Mouse (Mus musculus) forebrain, embryonic 10.5 days (tissue): Measurements from ENCODE around the gene Ktn1. TPM values are rescaled to one million over a fixed set of nuclear protein-coding genes. Genes with fewer than 3 reads are reported as not detected.
A peak's percentile ranks its signal among the peaks of the same experiment; 100 is the strongest.

ENCODE experiments used
- DNase-seq: peaks from one replicate; pipeline ENCODE4 v3.0.0-alpha.2; 2017; ENCODE audit warnings: low spot score; ENCODE audit errors: extremely low spot score
- H3K27ac ChIP-seq: fragments of 300-500 bp; sonication (generic); 2 replicates; pipeline ENCODE4 v1.5.1; 2016; ENCODE audit warnings: mild to moderate bottlenecking
- H3K27me3 ChIP-seq: fragments of 300-500 bp; sonication (generic); 2 replicates; pipeline ENCODE4 v1.6.1; 2016; ENCODE audit warnings: mild to moderate bottlenecking; ENCODE audit not compliant: poor library complexity, severe bottlenecking
- H3K36me3 ChIP-seq: fragments of 300-500 bp; sonication (generic); replicated peaks from 2 replicates; pipeline ENCODE4 v1.6.1; 2016; ENCODE audit warnings: mild to moderate bottlenecking, moderate library complexity
- H3K4me1 ChIP-seq: fragments of 300-500 bp; sonication (generic); 2 replicates; pipeline ENCODE4 v1.6.1; 2016
- H3K4me3 ChIP-seq: fragments of 300-500 bp; sonication (generic); 2 replicates; pipeline ENCODE4 v1.5.1; 2016; ENCODE audit warnings: mild to moderate bottlenecking, moderate library complexity
- H3K9me3 ChIP-seq: fragments of 300-500 bp; sonication (generic); 2 replicates; pipeline ENCODE4 v1.6.1; 2016; ENCODE audit warnings: mild to moderate bottlenecking, moderate library complexity
- WGBS: fragments of 180-500 bp; shearing (Covaris S2); methylation state at CpG from one replicate; pipeline ENCODE4 v1.1.7; 2016; 5-methylcytosine and 5-hydroxymethylcytosine counted together
- polyA plus RNA-seq: library from polyadenylated mRNA; unstranded; fragments of >200 nt; fragmentation: Nextera tagmentation; extraction: Ambion mirVana; gene quantifications from 2 replicates; pipeline ENCODE4 v1.2.1, GENCODE M21; 2016

The Ktn1 gene
- polyA plus RNA-seq, 1 experiment from 2014 or later, result 66.5 TPM

DNA sequence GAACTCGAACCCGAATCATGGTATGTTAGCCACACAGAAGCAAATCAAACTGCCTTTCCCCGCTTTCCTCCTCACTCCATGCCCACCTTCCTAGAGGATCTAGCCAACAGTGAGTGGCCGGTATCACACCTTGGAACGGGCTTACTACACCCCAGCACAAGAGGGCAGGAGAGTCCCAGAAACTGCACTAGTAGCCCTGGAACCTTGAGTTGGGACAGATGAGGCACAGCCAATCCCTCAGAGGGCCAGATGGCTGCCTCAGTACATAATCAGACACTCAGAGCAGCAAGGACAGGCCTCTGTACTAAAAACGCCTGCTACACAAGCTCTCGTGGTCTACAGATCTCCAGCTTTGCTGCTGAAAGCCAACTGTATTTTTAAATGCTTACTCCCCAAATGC is 94.4 kb downstream of the Ktn1 start:
- no peaks in the 10 kb centered on the region for H3K9me3 ChIP-seq
- H3K4me3 ChIP-seq, result no peak overlapping the region
- 0 out of 2 replicates have a peak, but pooled peaks cover 2% of the 10 kb centered on the region for H3K4me1 ChIP-seq
- peaks cover 29% of the 10 kb centered on the region for H3K36me3 ChIP-seq
- no peak overlapping the region for H3K27ac ChIP-seq
- H3K27me3 ChIP-seq, result no peaks in the 10 kb centered on the region
- WGBS, result 93% methylated on average over 7 of the region's 7 CpGs
- DNase-seq, result no peak

DNA sequence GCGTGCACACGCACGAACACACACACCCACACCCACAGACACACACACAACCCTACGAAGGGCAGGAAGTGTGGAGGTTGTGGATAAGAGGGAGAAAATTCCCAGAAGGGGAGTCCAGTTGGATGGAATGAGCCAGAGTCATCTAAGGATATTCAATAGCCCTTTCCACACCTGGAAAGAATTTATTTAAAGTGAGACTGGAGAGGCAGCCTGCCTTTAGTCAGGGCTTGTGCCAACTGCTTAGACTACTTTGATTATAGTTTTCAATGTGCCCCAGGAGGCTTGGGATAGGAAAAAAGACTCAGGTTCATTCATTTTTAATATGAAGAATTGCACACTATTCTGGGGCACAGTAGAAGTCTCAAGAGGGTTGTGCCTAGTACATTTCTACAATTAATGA is 96.8 kb downstream of the Ktn1 start:
- Histone ChIP-seq H3K27me3 (no peaks in the 10 kb centered on the region), H3K4me3 (no peak overlapping the region), H3K36me3 (peaks cover 15% of the 10 kb centered on the region), H3K4me1 (0 out of 2 replicates have a peak, but pooled peaks cover 2% of the 10 kb centered on the region), H3K27ac (0 out of 2 replicates have a peak overlapping the region, but pooled peaks have one; percentile 25), H3K9me3 (no peaks in the 10 kb centered on the region)
- WGBS, result 87% methylated on average over 4 of the region's 4 CpGs
- DNase-seq, result no peak

DNA sequence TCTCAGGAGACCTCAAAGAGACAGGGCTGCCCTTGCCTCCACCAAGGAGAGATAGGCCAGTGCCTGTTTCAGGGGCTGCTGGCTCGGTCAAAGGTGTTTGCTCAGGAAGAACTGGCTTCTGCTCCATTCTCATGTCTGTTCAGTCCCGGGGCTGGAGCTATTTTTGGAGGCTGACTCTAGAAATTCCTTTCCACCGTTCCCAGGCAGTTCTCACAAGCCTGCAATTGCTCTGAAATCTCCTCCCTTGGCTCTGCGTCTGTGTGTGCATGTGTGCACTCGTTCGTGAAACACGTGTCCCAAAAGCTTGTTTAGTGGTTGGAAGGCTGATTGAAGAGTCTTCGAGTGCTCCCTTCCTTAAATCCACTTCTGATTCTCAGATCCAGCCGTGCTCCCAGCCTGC is 99.3 kb downstream of the Ktn1 start:
- WGBS, result 85% methylated on average over 9 of the region's 9 CpGs
- Histone ChIP-seq H3K27ac (no peak overlapping the region), H3K9me3 (no peaks in the 10 kb centered on the region), H3K27me3 (no peaks in the 10 kb centered on the region), H3K36me3 (peaks cover 11% of the 10 kb centered on the region), H3K4me1 (0 out of 2 replicates have a peak, but pooled peaks cover 2% of the 10 kb centered on the region), H3K4me3 (no peak overlapping the region)
- DNase-seq, result no peak

DNA sequence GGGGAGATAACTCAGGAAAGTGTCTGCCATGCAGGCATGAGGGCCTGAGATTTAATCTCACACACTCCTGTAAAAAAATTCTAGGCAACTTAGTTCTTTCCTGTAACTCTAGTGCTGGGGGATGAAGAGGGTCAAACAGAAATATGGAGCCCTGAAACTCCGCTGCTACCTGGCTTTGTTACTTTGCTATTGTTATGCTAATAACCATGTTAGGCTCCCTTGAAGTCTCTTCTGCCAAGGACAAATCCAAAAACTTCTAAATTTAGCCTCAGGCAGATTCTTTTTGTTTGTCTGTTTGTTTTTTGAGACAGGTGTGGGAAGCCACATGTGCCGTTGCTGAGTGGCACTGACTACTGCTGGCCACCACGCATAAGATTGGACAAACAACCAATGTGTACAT is 100.5 kb downstream of the Ktn1 start:
- H3K27me3 ChIP-seq, result no peaks in the 10 kb centered on the region
- H3K9me3 ChIP-seq, result no peaks in the 10 kb centered on the region

DNA sequence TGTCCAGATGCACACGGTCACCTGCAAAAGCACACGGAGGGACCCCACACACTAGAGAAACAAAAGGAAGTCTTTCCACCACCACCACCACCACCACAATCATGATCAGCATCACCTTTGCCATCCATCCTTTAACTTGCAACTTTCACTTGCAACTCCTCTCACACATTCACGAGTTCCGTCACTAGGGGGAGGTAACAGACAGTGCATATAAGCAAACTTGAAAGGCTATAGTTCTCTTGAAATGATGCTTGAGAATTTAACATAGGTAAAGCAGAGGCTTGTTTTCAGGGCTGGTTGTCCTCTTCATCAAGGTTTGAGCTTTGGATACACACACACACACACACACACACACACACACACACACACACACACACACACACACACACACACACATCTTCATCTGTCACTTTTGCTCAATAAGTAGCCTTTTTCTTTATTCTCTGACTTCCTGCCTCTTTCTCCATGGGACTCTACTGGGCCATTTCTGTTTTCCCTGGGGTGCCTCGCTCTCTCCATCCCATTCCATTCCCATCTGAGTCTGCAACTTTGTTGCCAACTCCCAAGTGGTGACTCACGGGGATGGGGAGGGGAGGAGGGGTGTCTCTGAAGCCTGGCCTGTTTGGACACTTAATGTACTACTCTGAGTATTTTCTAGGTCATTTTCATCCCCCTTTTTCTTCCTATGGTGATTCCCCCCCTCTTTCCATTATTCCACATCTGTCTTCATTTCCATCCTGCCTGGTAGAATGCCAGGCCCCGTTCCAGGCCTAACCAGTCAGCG is 103.4 kb downstream of the Ktn1 start:
- Histone ChIP-seq H3K27ac (no peak overlapping the region), H3K27me3 (no peaks in the 10 kb centered on the region), H3K9me3 (no peaks in the 10 kb centered on the region), H3K36me3 (peaks cover 5% of the 10 kb centered on the region; the same call in 1 of the 2 replicates), H3K4me1 (no peaks in the 10 kb centered on the region; the same call in 1 of the 2 replicates), H3K4me3 (no peak overlapping the region)
- WGBS, result 55% methylated on average over 8 of the region's 8 CpGs
- peak; percentile 43 for DNase-seq

More for the DNA sequence above, 100.5 kb downstream of the Ktn1 start:
- 88% methylated on average over 3 of the region's 3 CpGs for WGBS
- no peak for DNase-seq
- peaks cover 2% of the 10 kb centered on the region; the same call in 1 of the 2 replicates for H3K4me1 ChIP-seq
- no peak overlapping the region for H3K27ac ChIP-seq
- H3K4me3 ChIP-seq, result no peak overlapping the region
- peaks cover 5% of the 10 kb centered on the region; the same call in 1 of the 2 replicates for H3K36me3 ChIP-seq

DNA sequence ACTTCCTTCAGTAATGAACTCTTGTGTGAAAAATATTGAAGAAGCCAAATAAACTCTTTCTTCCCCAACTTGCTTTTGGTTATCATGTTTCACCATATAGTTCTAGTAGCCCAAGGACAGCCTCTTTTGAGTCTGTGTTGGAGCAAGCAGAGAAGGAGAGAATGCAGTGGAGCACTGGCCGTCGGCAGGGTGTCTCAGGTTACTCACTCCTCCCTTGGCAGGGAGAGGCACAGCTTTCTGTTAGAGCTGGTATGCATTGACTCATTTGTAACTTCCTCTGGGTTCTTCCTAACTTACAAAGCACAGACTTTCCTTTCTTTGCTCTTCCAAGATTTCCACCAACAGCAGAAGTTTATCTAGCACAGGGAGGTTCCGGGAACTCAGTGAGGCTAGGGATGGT is 105.3 kb downstream of the Ktn1 start:
- Histone ChIP-seq H3K4me1 (no peaks in the 10 kb centered on the region; the same call in 1 of the 2 replicates), H3K27me3 (no peaks in the 10 kb centered on the region), H3K36me3 (peaks cover 5% of the 10 kb centered on the region; the same call in 1 of the 2 replicates), H3K9me3 (no peaks in the 10 kb centered on the region), H3K4me3 (no peak overlapping the region), H3K27ac (no peak overlapping the region)
- DNase-seq, result no peak
- 53% methylated on average over 3 of the region's 3 CpGs for WGBS

DNA sequence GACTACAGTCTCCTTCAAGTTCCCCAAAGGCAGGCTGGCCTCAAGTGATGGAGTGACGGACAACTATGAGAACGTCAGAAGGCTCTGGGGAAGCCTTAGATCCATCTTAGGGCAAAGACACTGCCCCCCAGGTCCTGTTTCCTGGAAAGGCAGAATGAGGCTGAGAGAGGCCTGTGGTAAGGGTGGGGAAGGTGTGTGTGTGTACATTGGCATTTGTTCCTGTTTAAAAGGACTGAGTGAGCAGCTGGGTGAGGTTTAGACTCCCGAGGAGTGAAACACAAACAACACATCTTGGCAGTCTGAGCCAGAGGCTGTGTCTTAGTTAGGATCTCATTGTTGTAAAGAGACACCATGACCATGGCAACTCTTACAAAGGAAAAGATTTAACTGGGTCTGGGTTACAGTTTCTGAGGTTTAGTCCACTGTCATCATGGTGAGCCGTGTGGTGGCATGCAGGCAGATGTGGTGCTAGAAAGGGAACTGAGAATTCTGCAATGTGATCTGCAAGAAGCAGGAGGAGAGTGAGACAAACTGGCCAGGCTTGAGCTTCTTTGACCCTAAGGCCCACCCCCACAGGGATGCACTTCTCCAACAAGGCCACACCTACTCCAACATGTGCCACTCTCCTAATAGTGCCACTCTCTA is 106.1 kb downstream of the Ktn1 start:
- Histone ChIP-seq H3K36me3 (peaks cover 5% of the 10 kb centered on the region; the same call in 1 of the 2 replicates), H3K9me3 (no peaks in the 10 kb centered on the region), H3K4me1 (no peaks in the 10 kb centered on the region; the same call in 1 of the 2 replicates), H3K27me3 (no peaks in the 10 kb centered on the region), H3K4me3 (no peak overlapping the region), H3K27ac (no peak overlapping the region)
- WGBS, result 91% methylated on average over 4 of the region's 4 CpGs
- no peak for DNase-seq

DNA sequence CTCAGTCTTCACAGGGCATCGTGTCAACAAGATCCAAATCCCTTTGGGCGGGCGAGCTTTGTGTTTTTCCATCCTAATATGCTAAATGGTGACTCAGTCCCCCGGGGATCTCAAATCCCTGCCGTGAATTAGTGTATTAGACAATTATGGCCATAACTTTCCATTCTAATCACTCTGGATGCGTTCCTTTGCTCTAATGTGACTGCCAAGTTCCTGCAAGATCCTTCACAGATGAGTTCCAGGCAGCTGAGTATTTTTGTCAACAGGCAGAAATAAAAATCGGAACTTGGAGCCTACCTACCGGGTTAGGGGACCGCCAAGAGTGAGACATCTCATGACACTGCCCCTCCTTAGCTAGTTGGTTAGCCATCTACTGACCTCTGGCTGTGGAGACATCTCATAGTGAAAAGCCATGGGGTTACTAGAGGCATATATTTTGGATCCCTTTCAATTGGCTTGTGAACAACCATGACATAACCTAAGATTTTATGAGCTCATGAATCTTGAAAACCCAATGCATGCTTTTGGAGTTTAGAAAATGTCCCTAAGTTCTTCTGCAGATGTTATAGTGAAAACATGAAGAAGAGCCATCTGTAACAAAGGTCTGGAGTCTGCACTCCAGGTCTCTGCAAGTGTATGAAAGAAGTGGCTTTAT is 108.3 kb downstream of the Ktn1 start:
- no peaks in the 10 kb centered on the region for H3K27me3 ChIP-seq
- no peaks in the 10 kb centered on the region for H3K36me3 ChIP-seq
- H3K4me3 ChIP-seq, result no peak overlapping the region
- no peak overlapping the region for H3K27ac ChIP-seq
- WGBS, result 90% methylated on average over 9 of the region's 9 CpGs
- no peaks in the 10 kb centered on the region for H3K9me3 ChIP-seq
- DNase-seq, result no peak
- no peaks in the 10 kb centered on the region; the same call in 1 of the 2 replicates for H3K4me1 ChIP-seq

DNA sequence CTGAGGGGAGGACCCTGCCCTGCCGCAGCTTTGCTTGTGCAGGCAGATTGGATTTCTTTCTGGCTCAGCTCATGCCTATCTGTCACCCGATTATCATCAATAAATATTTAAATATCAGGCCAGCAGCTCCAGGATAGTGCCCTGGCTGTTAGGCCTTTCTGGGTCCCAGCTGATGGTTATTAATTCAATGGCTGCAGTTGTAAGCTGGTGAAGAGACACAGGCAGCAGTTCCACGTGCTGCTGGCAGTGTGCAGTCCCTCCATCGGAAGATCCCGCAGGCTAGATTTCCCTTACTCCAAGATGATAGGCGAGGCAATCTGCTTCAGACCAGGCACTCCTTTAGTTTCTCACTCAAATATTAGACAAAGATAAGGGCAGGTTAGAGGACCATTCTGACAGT is 116.9 kb downstream of the Ktn1 start:
- H3K27ac ChIP-seq, result no peak overlapping the region
- no peaks in the 10 kb centered on the region for H3K4me1 ChIP-seq
- H3K36me3 ChIP-seq, result no peaks in the 10 kb centered on the region
- no peak for DNase-seq
- no peak overlapping the region for H3K4me3 ChIP-seq
- WGBS, result 82% methylated on average over 6 of the region's 6 CpGs
- H3K27me3 ChIP-seq, result no peaks in the 10 kb centered on the region
- no peaks in the 10 kb centered on the region for H3K9me3 ChIP-seq

DNA sequence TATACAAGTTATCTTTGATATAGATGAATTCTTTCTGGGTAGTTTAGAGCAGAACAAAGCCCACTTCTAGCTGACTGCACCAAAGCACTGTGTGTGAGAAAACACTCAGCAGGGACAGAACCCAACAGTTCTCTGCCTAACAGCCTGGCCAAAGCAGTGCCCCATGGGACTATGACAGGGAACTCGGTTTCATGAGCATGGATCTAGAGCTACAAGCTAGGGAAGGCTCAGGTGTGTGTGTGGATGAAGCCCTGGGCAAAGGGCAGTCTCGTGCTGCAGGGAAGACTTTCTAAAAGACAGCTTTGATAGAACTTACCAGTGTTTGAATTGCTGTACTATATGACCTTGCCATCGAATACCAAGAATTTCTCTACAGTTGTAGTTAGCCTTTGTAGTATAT is 117.5 kb downstream of the Ktn1 start:
- no peak overlapping the region for H3K27ac ChIP-seq
- no peaks in the 10 kb centered on the region for H3K4me1 ChIP-seq
- no peak for DNase-seq
- H3K9me3 ChIP-seq, result no peaks in the 10 kb centered on the region
- no peaks in the 10 kb centered on the region for H3K36me3 ChIP-seq
- no peaks in the 10 kb centered on the region for H3K27me3 ChIP-seq
- H3K4me3 ChIP-seq, result no peak overlapping the region
- WGBS, result 82% methylated on average over 3 of the region's 3 CpGs

DNA sequence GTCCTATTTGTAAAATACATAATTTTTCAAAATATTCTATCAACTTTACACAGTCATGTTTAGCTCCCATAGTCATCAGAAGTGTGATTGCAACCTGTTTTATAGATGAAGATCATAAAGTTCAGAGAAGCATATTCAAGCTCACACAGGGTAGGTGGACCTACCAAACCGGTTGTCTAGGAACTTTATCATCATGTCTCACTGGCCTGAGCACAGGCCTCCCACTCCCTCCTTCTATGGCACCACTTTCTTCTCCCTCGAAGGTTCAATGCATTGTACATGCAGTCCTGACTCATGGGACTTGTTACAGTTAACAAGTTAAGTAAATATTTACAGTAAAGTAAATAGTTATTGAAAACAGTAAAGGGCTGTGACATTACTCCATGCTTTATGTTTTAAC is 118.1 kb downstream of the Ktn1 start:
- Histone ChIP-seq H3K4me3 (no peak overlapping the region), H3K36me3 (no peaks in the 10 kb centered on the region), H3K4me1 (no peaks in the 10 kb centered on the region), H3K27me3 (no peaks in the 10 kb centered on the region), H3K9me3 (no peaks in the 10 kb centered on the region), H3K27ac (no peak overlapping the region)
- DNase-seq, result no peak
- WGBS, result 90% methylated on average over 2 of the region's 2 CpGs

DNA sequence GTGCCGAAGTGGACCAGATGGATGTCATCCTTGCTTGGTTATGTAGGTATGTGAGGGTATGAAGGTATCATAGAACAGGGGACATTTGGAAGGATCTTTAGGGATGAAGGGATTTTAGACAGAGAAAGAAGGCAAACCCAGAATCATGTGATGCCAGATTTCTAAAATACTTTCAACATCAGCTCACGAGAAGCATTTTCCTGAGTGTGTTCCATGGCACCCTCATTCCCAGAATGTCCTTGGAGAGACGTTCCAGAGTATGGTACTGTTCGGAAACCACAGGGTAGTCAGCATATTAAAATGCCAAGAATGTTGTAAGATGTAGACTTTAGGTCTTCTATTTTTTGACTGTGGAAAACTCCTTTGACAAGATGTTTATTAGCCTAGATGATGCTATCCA is 123.2 kb downstream of the Ktn1 start:
- H3K9me3 ChIP-seq, result no peaks in the 10 kb centered on the region
- H3K4me3 ChIP-seq, result no peak overlapping the region
- no peaks in the 10 kb centered on the region for H3K36me3 ChIP-seq
- H3K4me1 ChIP-seq, result no peaks in the 10 kb centered on the region
- H3K27me3 ChIP-seq, result no peaks in the 10 kb centered on the region
- DNase-seq, result no peak
- 89% methylated on average over 4 of the region's 4 CpGs for WGBS
- H3K27ac ChIP-seq, result no peak overlapping the region

DNA sequence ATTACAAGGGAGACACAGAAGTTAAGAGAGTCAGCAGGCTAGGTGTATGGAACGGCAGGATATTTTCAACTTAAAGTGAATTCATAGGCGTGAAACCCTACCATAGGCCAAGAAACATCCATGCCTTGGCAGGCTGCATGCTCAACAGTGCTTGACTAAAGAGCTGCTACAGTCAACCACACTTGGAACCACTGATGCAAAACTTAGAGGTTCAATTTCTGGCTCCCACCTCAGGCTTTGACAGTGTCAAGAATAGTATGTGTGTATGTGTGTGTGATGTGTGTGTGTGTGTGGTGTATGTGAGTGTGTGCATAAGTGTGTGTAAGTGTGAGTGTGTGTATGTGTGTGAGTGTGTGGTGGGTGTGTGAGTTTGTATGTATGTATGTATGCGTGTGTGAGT is 127.3 kb downstream of the Ktn1 start:
- Histone ChIP-seq H3K9me3 (no peaks in the 10 kb centered on the region), H3K4me3 (no peak overlapping the region), H3K36me3 (no peaks in the 10 kb centered on the region), H3K27me3 (no peaks in the 10 kb centered on the region), H3K27ac (no peak overlapping the region), H3K4me1 (no peaks in the 10 kb centered on the region)
- DNase-seq, result no peak
- WGBS, result 91% methylated on average over 3 of the region's 3 CpGs
